Mouse (Mus musculus) left cerebral cortex, adult 2 months (tissue): ENCODE measurements around the gene Bard1. TPM values are rescaled to one million over a fixed set of nuclear protein-coding genes. Genes with fewer than 3 reads are reported as not detected.

Experiments used
- DNase-seq, 2 experiments: peaks; one replicate each; pipeline ENCODE4 v3.0.0; 2021 to 2022; ENCODE audit warnings: low spot score in 2 of 2, mixed read lengths in 1 of 2; ENCODE audit errors: extremely low spot score in 1 of 2
- H3K27ac ChIP-seq: fragments of 200-600 bp; 2 replicates; pipeline ENCODE4 v1.8.1; 2022
- H3K4me3 ChIP-seq: fragments of 200-600 bp; 2 replicates; pipeline ENCODE4 v1.8.1; 2022
- CTCF ChIP-seq: fragments of 200-600 bp; IDR thresholded peaks from 2 replicates; pipeline ENCODE4 v1.8.1; 2022; ENCODE audit warnings: antibody characterized with exemption, mild to moderate bottlenecking, moderate library complexity
- intact Hi-C: fragments of 180-260 bp; cut with DNase I; formaldehyde crosslinking; loops from one replicate; pipeline ENCODE4 v1.15.1; 2025
- total RNA-seq, 2 experiments: library from RNA; stranded (reverse); gene quantifications; 2 replicates each; pipeline ENCODE4 v1.2.3; 2021

Gene Bard1
- total RNA-seq, 2 experiments from 2014 or later: 0.43 to 0.61 TPM

- DNase-seq: no peak
- no peak overlapping the region for H3K27ac ChIP-seq
- intact Hi-C loops: no loop called here
These were observed 2.9 kb downstream of the Bard1 start for GRCm38 (mm10) chr1:71099945-71100515.

DNA sequence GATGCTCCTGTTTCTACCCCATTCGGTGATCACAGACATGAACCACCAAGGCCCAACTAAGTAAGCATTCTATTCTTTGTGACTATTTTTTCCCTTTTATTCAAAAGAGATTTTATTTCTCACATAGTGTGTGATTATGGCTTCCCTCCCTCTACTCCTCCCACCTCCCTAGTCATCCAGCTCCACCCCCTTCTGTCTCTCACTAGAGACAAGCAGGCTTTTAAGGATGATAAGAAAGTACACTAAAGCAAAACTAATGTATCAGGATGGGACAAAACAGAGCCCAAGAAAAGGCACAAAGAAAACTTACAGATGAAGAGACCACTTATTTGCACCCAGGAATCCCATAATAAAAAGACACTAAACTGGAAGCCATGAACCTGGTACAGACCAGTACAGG is 6.9 kb downstream of the Bard1 start:
- no peak for DNase-seq
- H3K4me3 ChIP-seq: no peak overlapping the region
- intact Hi-C loops: no loop called here
- no peak for TF ChIP-seq CTCF
- no peak overlapping the region for H3K27ac ChIP-seq

More at GRCm38 (mm10) chr1:71099945-71100515, 2.9 kb downstream of the Bard1 start:
- H3K4me3 ChIP-seq: no peak overlapping the region
- no peak for TF ChIP-seq CTCF

- Histone ChIP-seq H3K27ac (no peak overlapping the region), H3K4me3 (no peak overlapping the region)
- no peak for TF ChIP-seq CTCF
- intact Hi-C loops: no loop called here
- no peak for DNase-seq
These were observed 7.6 kb downstream of the Bard1 start for GRCm38 (mm10) chr1:71095211-71095805.

DNA sequence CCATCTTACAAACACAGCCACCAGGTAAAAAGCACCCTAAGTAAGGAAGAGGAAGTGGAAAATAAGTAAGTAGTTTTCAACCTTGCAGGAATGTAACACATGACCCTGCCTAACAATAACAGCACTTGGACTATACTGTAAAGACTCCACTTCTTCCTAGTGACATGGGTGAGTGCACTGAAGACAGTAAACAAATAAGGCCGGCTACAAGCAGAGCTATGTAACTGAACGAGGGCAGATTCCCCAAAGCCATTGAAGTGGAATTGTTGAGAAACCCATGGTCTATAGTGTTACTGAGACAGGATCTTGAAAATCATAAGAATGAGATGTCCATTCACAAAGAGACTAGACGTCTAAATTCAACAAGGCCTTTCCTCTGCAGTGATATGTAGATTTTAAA is 27.3 kb downstream of the Bard1 start:
- H3K27ac ChIP-seq: no peak overlapping the region
- no peak for DNase-seq
- intact Hi-C loops: no loop called here
- no peak for TF ChIP-seq CTCF
- no peak overlapping the region for H3K4me3 ChIP-seq

GRCm38 (mm10) chr1:71070771-71071170 is 32.2 kb downstream of the Bard1 start:
- no peak overlapping the region for H3K4me3 ChIP-seq
- TF ChIP-seq CTCF: no peak
- intact Hi-C loops: no loop called here
- no peak overlapping the region for H3K27ac ChIP-seq
- DNase-seq: no peak

DNA sequence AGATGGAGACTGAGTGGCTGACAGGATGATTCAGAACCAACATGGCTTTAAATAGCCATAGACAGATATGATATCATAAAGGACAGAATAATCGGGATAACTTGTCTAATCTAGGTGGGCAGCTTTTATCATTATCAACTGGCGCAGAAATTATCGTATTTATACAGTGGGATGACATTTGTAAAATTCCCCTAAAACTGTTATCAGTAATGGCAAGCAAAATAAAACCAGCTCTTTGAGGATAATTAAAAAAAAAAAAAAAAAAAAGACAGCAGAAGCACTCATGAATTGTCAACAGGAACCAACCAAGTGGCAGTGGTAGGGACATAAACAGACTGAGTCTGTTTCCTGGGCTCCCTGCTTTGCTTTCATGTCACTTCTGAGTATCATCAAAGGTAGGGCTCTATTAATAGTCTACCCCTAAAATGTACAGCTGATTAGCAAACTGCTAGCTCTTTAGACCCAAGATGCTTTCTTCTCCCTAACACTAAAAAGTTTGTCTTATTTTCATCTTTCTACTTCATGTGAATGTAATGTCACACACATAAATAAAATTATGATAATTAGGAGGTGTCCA is 34.1 kb downstream of the Bard1 start:
- Histone ChIP-seq H3K4me3 (no peak overlapping the region), H3K27ac (no peak overlapping the region)
- DNase-seq: no peak
- no peak for TF ChIP-seq CTCF
- intact Hi-C loops: no loop called here

- no peak for DNase-seq
- Histone ChIP-seq H3K27ac (no peak overlapping the region), H3K4me3 (no peak overlapping the region)
- intact Hi-C loops: no loop called here
- TF ChIP-seq CTCF: no peak
These were observed 39.0 kb downstream of the Bard1 start for GRCm38 (mm10) chr1:71063885-71064492.

DNA sequence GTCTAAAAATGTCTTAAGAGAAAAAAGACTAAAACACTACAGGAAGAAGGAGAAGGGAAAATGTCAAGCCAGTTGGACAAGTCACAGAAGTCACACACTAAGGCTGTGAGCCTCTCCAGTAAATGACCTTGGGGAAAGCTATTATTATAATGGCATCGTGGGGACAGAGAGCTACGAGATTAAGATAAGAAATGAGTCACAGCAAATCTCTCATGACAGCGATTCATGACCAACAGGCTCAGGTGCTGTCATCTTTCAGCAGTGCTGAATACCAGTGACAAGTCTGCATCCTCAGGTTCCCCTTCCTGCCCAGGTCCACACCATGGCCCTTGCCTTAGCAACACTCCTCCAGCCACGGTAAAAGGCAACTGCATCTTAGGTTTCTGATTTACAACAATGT is 46.8 kb downstream of the Bard1 start:
- no peak for TF ChIP-seq CTCF
- intact Hi-C loops: no loop called here
- DNase-seq: no peak
- Histone ChIP-seq H3K4me3 (no peak overlapping the region), H3K27ac (no peak overlapping the region)

DNA sequence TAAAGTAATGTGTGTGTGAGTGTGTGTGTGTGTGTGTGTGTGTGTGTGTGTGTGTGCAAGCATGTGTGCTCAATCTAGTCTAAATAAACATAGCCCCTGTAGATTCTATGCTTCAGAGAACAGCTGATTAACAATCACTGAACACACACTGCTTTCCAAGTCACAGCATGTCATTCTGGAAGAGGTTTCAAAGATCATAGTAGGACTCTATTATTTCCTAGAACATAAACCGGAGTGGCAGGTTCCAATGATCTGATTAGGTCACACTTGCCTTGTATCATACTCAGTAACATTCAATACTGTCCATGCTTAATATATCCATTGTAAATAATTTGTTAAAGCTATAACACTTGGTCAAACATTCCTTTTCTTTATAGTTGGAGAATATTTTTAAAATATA is 47.5 kb downstream of the Bard1 start:
- no peak for TF ChIP-seq CTCF

DNA sequence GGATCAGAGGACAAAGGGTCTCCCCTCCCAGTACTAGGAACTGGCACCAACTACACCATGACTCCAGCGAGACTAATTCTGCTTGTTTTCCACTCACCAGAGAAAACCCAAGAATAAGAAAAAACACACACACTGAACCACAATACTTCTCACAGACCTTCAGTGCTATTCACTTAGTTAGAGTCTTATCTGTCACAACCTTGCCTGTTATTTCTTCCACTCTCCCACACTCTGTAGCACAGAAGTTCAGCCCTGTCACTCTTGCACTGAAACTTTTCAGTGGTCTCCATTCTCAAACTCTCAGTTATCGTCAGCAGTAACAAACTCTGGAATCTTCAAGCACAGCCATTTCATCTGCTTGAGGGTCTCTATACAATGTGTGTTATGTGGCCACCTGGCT is 50.2 kb downstream of the Bard1 start:
- no peak for DNase-seq
- intact Hi-C loops: no loop called here
- Histone ChIP-seq H3K27ac (no peak overlapping the region), H3K4me3 (no peak overlapping the region)
- TF ChIP-seq CTCF: no peak

More for the DNA sequence above, 47.5 kb downstream of the Bard1 start:
- intact Hi-C loops: no loop called here
- H3K27ac ChIP-seq: no peak overlapping the region
- no peak for DNase-seq
- no peak overlapping the region for H3K4me3 ChIP-seq

DNA sequence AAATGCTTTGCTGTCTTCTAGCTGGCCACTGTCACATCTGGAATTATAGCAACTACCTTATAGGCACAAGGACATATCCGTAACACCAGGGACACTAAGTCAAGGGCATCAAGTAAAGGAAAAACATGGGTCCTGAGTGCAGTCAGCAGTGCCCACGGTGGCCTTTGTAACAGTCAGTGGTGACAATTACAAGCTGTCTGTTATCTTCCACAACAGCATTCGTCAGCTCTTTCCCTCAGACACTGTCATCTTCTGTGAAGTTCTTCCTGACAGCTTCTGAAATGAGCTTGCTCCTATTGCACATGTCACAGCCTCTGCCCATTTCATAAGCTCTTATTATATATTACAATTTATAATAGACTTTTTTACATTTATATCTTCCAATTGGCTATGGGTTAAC is 50.7 kb downstream of the Bard1 start:
- H3K4me3 ChIP-seq: no peak overlapping the region
- DNase-seq: no peak
- TF ChIP-seq CTCF: no peak
- H3K27ac ChIP-seq: no peak overlapping the region
- intact Hi-C loops: no loop called here

- TF ChIP-seq CTCF: no peak
- DNase-seq: no peak
- H3K4me3 ChIP-seq: no peak overlapping the region
- H3K27ac ChIP-seq: no peak overlapping the region
- intact Hi-C loops: no loop called here
These were observed 57.8 kb downstream of the Bard1 start for GRCm38 (mm10) chr1:71045141-71045540.
